Mouse (Mus musculus): Measurements from ENCODE around the gene Lamtor1. TPM values are rescaled to one million over a fixed set of nuclear protein-coding genes. Genes with fewer than 3 reads are reported as not detected.

The Lamtor1 gene
- total RNA-seq (2012; rRNA removed): 90.8 and 106 TPM in 2 replicates

DNA sequence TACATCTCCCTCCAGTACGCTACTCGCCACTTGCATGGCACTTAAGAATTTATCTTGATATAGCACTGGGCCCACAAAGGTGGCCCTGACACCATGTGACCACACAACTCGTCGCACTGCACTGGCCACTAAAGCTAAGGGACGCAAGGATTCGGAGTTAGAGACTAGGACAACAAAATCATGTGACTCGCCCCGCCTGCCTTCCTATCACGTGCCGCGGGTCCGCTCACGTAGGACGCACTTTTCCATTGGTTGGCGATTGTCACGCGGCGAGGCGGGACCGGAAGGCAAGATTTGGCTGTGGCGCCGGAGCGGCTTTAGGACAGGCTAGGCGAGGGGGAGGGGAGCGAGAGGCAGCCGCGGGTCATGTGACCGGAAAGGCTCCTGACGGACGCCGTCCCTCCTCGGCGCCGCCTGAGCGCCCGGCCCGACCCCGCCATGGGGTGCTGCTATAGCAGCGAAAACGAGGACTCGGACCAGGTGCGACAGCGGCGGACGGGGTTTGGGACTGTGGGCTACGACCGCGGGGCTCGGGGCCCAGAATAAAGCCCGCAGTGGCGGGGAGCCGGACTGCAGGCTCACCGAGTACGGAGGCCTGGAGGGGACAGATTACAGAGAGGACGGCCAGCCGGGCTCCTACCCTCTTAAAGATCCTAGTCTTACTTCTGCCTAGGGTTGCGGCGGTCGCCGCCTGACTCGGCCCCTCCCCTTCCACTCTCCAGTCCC lies at the start of gene Lamtor1:
Gene Lamtor1, plus strand, starts transcription at position 344 of the 726 bp plus-strand sequence.
- H3K4me3 ChIP-seq (ENCODE audit: insufficient read depth in 1 of 2, low read depth in 1 of 2, low read length in 2 of 2, poor library complexity in 1 of 2, severe bottlenecking in 1 of 2): peak within 1 kb of the TSS; percentile 83 to 86
- peaks cover 6 to 15% of the 10 kb centered on the region in 2 experiments; a peak in 3 of 4 replicates for H3K4me1 ChIP-seq (ENCODE audit: control insufficient read depth in 2 of 2, insufficient read depth in 2 of 2, low read length in 2 of 2, poor library complexity in 1 of 2)
- no peaks in the 10 kb centered on the region for H3K9me3 ChIP-seq (ENCODE audit: control insufficient read depth, insufficient read depth, low read depth, low read length)
- TF ChIP-seq CHD2 (IDR thresholded peaks at IDR 0.05; ENCODE audit: low read depth, low read length): peak; percentile 64; the same call in 1 of the 2 replicates
- TF ChIP-seq ZNF384 (IDR thresholded peaks at IDR 0.05; ENCODE audit: low read depth, low read length): no peak
- TF ChIP-seq ZC3H11A (IDR thresholded peaks at IDR 0.05; ENCODE audit: borderline replicate concordance, low read depth, low read length): no peak
- no peak for TF ChIP-seq MAFK (IDR thresholded peaks at IDR 0.05; ENCODE audit: insufficient read depth, low read depth, low read length)
- peak; percentile 44; the same call in 1 of the 2 replicates for TF ChIP-seq HCFC1 (IDR thresholded peaks at IDR 0.05; ENCODE audit: borderline replicate concordance, insufficient read depth, low read length)
- H3K27ac ChIP-seq (ENCODE audit: insufficient read depth, low read depth, low read length, poor library complexity, severe bottlenecking): peak within 1 kb of the TSS; percentile 78
- peak; percentile 99 for DNase-seq (ENCODE audit: low read depth, low spot score)
- H3K36me3 ChIP-seq (ENCODE audit: control insufficient read depth, insufficient read depth, low read length, poor library complexity, severe bottlenecking): peaks cover 13% of the 10 kb centered on the region
- in situ Hi-C loops (cut with MboI; ENCODE audit: low sequenced_read_pairs in 2 of 2, unreplicated experiment in 2 of 2): no loop called here
- H3K9ac ChIP-seq (ENCODE audit: insufficient read depth, low read depth, low read length, poor library complexity, severe bottlenecking): peak within 1 kb of the TSS; percentile 98

GRCm38 (mm10) chr7:101857094-101857493 lies 48.6 kb upstream of the Lamtor1 start, which contains the start of gene Folr2:
TSS of gene Folr2 (minus strand) at chr7:101857194.
- peaks cover 33% of the 10 kb centered on the region for H3K36me3 ChIP-seq (ENCODE audit: control insufficient read depth, insufficient read depth, low read length, poor library complexity, severe bottlenecking)
- no peaks in the 10 kb centered on the region; a peak in 2 of 4 replicates for H3K4me1 ChIP-seq (ENCODE audit: control insufficient read depth in 2 of 2, insufficient read depth in 2 of 2, low read length in 2 of 2, poor library complexity in 1 of 2)
- no peak for DNase-seq (ENCODE audit: low read depth, low spot score)
- no peak within 1 kb of the TSS for H3K4me3 ChIP-seq (ENCODE audit: insufficient read depth in 1 of 2, low read depth in 1 of 2, low read length in 2 of 2, poor library complexity in 1 of 2, severe bottlenecking in 1 of 2)
- no peaks in the 10 kb centered on the region for H3K9me3 ChIP-seq (ENCODE audit: control insufficient read depth, insufficient read depth, low read depth, low read length)
- in situ Hi-C loops (cut with MboI; ENCODE audit: low sequenced_read_pairs in 2 of 2, unreplicated experiment in 2 of 2): no loop called here
- no peak within 1 kb of the TSS for H3K9ac ChIP-seq (ENCODE audit: insufficient read depth, low read depth, low read length, poor library complexity, severe bottlenecking)
- no peak within 1 kb of the TSS for H3K27ac ChIP-seq (ENCODE audit: insufficient read depth, low read depth, low read length, poor library complexity, severe bottlenecking)
- TF ChIP-seq MAFK (IDR thresholded peaks at IDR 0.05; ENCODE audit: insufficient read depth, low read depth, low read length) (no peak), CHD2 (IDR thresholded peaks at IDR 0.05; ENCODE audit: low read depth, low read length) (no peak), ZNF384 (IDR thresholded peaks at IDR 0.05; ENCODE audit: low read depth, low read length) (no peak), ZC3H11A (IDR thresholded peaks at IDR 0.05; ENCODE audit: borderline replicate concordance, low read depth, low read length) (no peak), HCFC1 (IDR thresholded peaks at IDR 0.05; ENCODE audit: borderline replicate concordance, insufficient read depth, low read length) (no peak)

DNA sequence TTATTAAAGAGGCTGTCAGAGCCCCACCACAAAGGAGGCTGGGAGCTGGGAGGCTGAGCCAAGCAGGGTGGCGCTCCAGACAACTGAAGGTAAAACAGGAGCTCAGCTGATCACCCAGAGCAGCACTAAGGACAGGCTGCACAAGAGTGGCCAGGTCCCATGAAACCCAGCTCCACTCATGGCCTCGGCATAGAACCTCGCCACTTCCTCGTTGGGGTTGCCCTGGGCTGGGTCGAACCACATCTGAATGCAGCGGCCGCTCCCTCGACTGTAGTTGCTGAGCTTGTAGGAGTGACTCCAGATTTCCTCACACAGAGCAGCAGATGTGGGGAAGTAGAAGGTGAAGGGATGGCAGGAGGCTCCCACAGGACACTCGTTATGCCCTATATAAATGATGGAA lies 47.3 kb upstream of the Lamtor1 start:
- peaks cover 38% of the 10 kb centered on the region for H3K36me3 ChIP-seq (ENCODE audit: control insufficient read depth, insufficient read depth, low read length, poor library complexity, severe bottlenecking)
- in situ Hi-C loops (cut with MboI; ENCODE audit: low sequenced_read_pairs in 2 of 2, unreplicated experiment in 2 of 2): no loop called here
- peaks cover 0 to 2% of the 10 kb centered on the region in 2 experiments; a peak in 2 of 4 replicates for H3K4me1 ChIP-seq (ENCODE audit: control insufficient read depth in 2 of 2, insufficient read depth in 2 of 2, low read length in 2 of 2, poor library complexity in 1 of 2)
- no peak overlapping the region for H3K4me3 ChIP-seq (ENCODE audit: insufficient read depth in 1 of 2, low read depth in 1 of 2, low read length in 2 of 2, poor library complexity in 1 of 2, severe bottlenecking in 1 of 2)
- H3K9ac ChIP-seq (ENCODE audit: insufficient read depth, low read depth, low read length, poor library complexity, severe bottlenecking): no peak overlapping the region
- no peak for DNase-seq (ENCODE audit: low read depth, low spot score)
- TF ChIP-seq ZC3H11A (IDR thresholded peaks at IDR 0.05; ENCODE audit: borderline replicate concordance, low read depth, low read length) (no peak), HCFC1 (IDR thresholded peaks at IDR 0.05; ENCODE audit: borderline replicate concordance, insufficient read depth, low read length) (no peak), ZNF384 (IDR thresholded peaks at IDR 0.05; ENCODE audit: low read depth, low read length) (no peak), MAFK (IDR thresholded peaks at IDR 0.05; ENCODE audit: insufficient read depth, low read depth, low read length) (no peak), CHD2 (IDR thresholded peaks at IDR 0.05; ENCODE audit: low read depth, low read length) (no peak)
- H3K9me3 ChIP-seq (ENCODE audit: control insufficient read depth, insufficient read depth, low read depth, low read length): no peaks in the 10 kb centered on the region
- H3K27ac ChIP-seq (ENCODE audit: insufficient read depth, low read depth, low read length, poor library complexity, severe bottlenecking): no peak overlapping the region

DNA sequence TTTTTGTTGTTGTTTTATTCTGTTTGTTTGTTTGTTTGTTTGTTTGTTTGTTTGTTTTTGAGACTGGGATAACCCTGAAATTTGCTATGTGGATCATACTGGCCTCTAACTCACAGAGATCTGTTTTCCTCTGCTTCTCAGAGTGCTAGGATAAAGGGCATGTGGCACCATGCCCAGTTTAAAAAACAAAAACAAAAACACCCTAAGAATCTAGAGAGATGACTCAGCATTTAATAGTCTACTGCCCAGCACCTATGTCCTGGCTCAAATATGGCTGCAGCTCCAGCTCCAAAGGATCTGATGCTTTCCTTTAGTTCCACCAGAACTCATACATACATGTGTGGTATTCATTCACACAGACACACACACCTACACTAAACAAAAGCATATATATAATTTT lies 44.7 kb upstream of the Lamtor1 start:
- H3K36me3 ChIP-seq (ENCODE audit: control insufficient read depth, insufficient read depth, low read length, poor library complexity, severe bottlenecking): peaks cover 36% of the 10 kb centered on the region

More for the DNA sequence above, 44.7 kb upstream of the Lamtor1 start:
- no peak overlapping the region for H3K27ac ChIP-seq (ENCODE audit: insufficient read depth, low read depth, low read length, poor library complexity, severe bottlenecking)
- no peaks in the 10 kb centered on the region for H3K9me3 ChIP-seq (ENCODE audit: control insufficient read depth, insufficient read depth, low read depth, low read length)
- DNase-seq (ENCODE audit: low read depth, low spot score): no peak
- peaks cover 5 to 9% of the 10 kb centered on the region in 2 experiments; a peak in 3 of 4 replicates for H3K4me1 ChIP-seq (ENCODE audit: control insufficient read depth in 2 of 2, insufficient read depth in 2 of 2, low read length in 2 of 2, poor library complexity in 1 of 2)
- no peak overlapping the region for H3K9ac ChIP-seq (ENCODE audit: insufficient read depth, low read depth, low read length, poor library complexity, severe bottlenecking)
- no peak overlapping the region for H3K4me3 ChIP-seq (ENCODE audit: insufficient read depth in 1 of 2, low read depth in 1 of 2, low read length in 2 of 2, poor library complexity in 1 of 2, severe bottlenecking in 1 of 2)
- TF ChIP-seq CHD2 (IDR thresholded peaks at IDR 0.05; ENCODE audit: low read depth, low read length) (no peak), MAFK (IDR thresholded peaks at IDR 0.05; ENCODE audit: insufficient read depth, low read depth, low read length) (peak; percentile 87)
- in situ Hi-C loops (cut with MboI; ENCODE audit: low sequenced_read_pairs in 2 of 2, unreplicated experiment in 2 of 2): no loop called here
